Mouse (Mus musculus) hindbrain, embryonic 12.5 days (tissue): ENCODE measurements at regions not wholly inside any gene's neighbourhood (a gene's known extent, or its start where the extent isn't known, plus 50 kb on each side); places are given as distances from the start of the nearest gene placed in this dataset.

Source experiments
- ATAC-seq: fragments of 200-750 bp; cut with Nextera tagmentation; 2 replicates; pipeline ENCODE4 v1.8.0; 2017; ENCODE audit warnings: moderate TSS enrichment; ENCODE audit not compliant: low FRiP score
- H3K27ac ChIP-seq: fragments of 300-500 bp; sonication (generic); 2 replicates; pipeline ENCODE4 v1.5.1; 2016; ENCODE audit warnings: mild to moderate bottlenecking
- H3K27me3 ChIP-seq: fragments of 300-500 bp; sonication (generic); 2 replicates; pipeline ENCODE4 v1.6.1; 2016; ENCODE audit warnings: mild to moderate bottlenecking
- H3K36me3 ChIP-seq: fragments of 300-500 bp; sonication (generic); 2 replicates; pipeline ENCODE4 v1.6.1; 2016; ENCODE audit warnings: mild to moderate bottlenecking
- H3K4me1 ChIP-seq: fragments of 300-500 bp; sonication (generic); 2 replicates; pipeline ENCODE4 v1.6.1; 2016
- H3K4me2 ChIP-seq: fragments of 300-500 bp; sonication (generic); replicated peaks from 2 replicates; pipeline ENCODE4 v1.6.1; 2016; ENCODE audit warnings: mild to moderate bottlenecking
- H3K4me3 ChIP-seq: fragments of 300-500 bp; sonication (generic); 2 replicates; pipeline ENCODE4 v1.5.1; 2016; ENCODE audit warnings: mild to moderate bottlenecking
- H3K9ac ChIP-seq: fragments of 300-500 bp; sonication (generic); 2 replicates; pipeline ENCODE4 v1.6.1; 2016; ENCODE audit warnings: mild to moderate bottlenecking, moderate library complexity
- H3K9me3 ChIP-seq: fragments of 300-500 bp; sonication (generic); replicated peaks from 2 replicates; pipeline ENCODE4 v1.6.1; 2016; ENCODE audit warnings: mild to moderate bottlenecking
- WGBS: fragments of 180-500 bp; shearing (Covaris S2); methylation state at CpG from one replicate; pipeline ENCODE4 v1.1.7; 2016; 5-methylcytosine and 5-hydroxymethylcytosine counted together

GRCm38 (mm10) chr1:90513442-90514070, 89.2 kb upstream of the Cops8 start:
- no peaks in the 10 kb centered on the region for H3K9me3 ChIP-seq
- 74% methylated on average over 4 of the region's 4 CpGs for WGBS
- no peak overlapping the region for H3K4me2 ChIP-seq
- no peak overlapping the region for H3K4me3 ChIP-seq
- ATAC-seq: no peak
- no peak overlapping the region for H3K9ac ChIP-seq
- H3K36me3 ChIP-seq: no peaks in the 10 kb centered on the region
- H3K27ac ChIP-seq: no peak overlapping the region
- no peaks in the 10 kb centered on the region for H3K27me3 ChIP-seq
- 0 out of 2 replicates have a peak, but pooled peaks cover 2% of the 10 kb centered on the region for H3K4me1 ChIP-seq

DNA sequence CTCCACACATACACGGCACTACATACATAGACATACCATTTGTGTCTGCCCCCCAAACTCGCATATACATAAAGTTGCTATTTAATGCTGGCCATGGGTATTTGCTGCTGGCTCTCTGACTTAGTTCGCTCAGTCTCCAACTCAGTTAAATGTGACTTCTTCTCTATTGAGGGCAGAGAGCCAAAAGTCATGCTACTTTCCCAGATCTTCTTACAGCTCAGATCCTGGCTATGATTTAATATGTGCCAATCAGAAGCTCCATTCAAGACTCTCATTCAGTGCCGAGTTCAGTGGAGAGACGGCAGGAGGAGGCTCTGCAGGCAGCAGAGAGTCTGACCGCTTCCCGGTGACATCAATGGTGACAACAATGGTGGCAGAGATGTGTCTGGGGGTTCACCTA, 88.6 kb upstream of the Cops8 start:
- Histone ChIP-seq H3K4me1 (peaks cover 3% of the 10 kb centered on the region; the same call in 1 of the 2 replicates), H3K4me3 (no peak overlapping the region), H3K27me3 (no peaks in the 10 kb centered on the region), H3K9me3 (no peaks in the 10 kb centered on the region), H3K4me2 (no peak overlapping the region), H3K36me3 (no peaks in the 10 kb centered on the region), H3K9ac (no peak overlapping the region), H3K27ac (no peak overlapping the region)
- 85% methylated on average over 7 of the region's 7 CpGs for WGBS
- no peak for ATAC-seq

DNA sequence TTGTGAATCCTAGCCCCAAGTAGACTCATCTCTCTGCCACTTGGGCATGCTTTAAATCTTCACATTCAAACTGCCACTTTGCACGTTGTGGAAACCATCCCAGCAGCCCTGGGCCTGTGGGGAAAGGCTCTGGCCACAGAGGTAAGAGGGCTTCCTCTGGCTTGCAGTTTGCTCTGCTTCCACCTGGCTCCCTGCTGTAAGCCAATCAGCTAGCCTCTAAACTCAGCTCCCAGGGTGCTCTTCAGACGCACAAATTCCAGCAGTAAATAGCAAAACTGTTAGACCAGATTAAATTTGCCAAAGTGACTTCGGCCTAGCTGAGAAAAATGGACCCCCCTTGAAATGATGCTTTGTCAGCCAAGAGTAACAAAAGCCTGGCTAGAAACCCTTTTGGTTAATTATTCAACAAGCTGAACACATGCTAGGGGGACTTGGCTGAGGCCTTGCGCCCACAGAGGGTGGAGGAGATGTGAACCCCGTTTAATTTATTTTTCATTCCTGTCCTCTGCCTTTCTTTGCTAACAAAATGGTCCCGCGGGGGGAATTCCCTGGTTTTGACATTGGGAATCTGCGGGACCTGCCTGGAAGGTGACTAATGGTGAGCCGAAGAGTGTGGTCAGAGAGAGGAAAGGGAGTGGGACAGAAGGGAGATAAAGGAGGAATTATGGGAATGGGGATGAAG, 84.1 kb upstream of the Cops8 start:
- ATAC-seq: no peak
- WGBS: 52% methylated on average over 9 of the region's 9 CpGs
- no peak overlapping the region for H3K4me2 ChIP-seq
- no peak overlapping the region for H3K9ac ChIP-seq
- H3K4me3 ChIP-seq: no peak overlapping the region
- no peak overlapping the region for H3K27ac ChIP-seq
- H3K27me3 ChIP-seq: no peaks in the 10 kb centered on the region
- no peaks in the 10 kb centered on the region for H3K36me3 ChIP-seq
- H3K9me3 ChIP-seq: no peaks in the 10 kb centered on the region
- H3K4me1 ChIP-seq: peaks cover 8% of the 10 kb centered on the region

- WGBS: 69% methylated on average over 12 of the region's 12 CpGs
- no peaks in the 10 kb centered on the region for H3K9me3 ChIP-seq
- 0 out of 2 replicates have a peak overlapping the region, but pooled peaks have one; percentile 17 for H3K27ac ChIP-seq
- no peak for ATAC-seq
- no peak overlapping the region for H3K4me3 ChIP-seq
- H3K9ac ChIP-seq: no peak overlapping the region
- H3K4me1 ChIP-seq: peaks cover 8% of the 10 kb centered on the region
- no peak overlapping the region for H3K4me2 ChIP-seq
- no peaks in the 10 kb centered on the region for H3K27me3 ChIP-seq
- H3K36me3 ChIP-seq: no peaks in the 10 kb centered on the region
Measured at GRCm38 (mm10) chr1:90519284-90520275, 83.2 kb upstream of the Cops8 start.

GRCm38 (mm10) chr1:90522294-90522693, 80.5 kb upstream of the Cops8 start:
- ATAC-seq: no peak
- 78% methylated on average over 8 of the region's 8 CpGs for WGBS
- H3K27me3 ChIP-seq: no peaks in the 10 kb centered on the region
- H3K4me3 ChIP-seq: no peak overlapping the region
- H3K27ac ChIP-seq: no peak overlapping the region
- peaks cover 6% of the 10 kb centered on the region for H3K4me1 ChIP-seq
- H3K9me3 ChIP-seq: no peaks in the 10 kb centered on the region
- H3K4me2 ChIP-seq: no peak overlapping the region
- no peaks in the 10 kb centered on the region for H3K36me3 ChIP-seq
- no peak overlapping the region for H3K9ac ChIP-seq

DNA sequence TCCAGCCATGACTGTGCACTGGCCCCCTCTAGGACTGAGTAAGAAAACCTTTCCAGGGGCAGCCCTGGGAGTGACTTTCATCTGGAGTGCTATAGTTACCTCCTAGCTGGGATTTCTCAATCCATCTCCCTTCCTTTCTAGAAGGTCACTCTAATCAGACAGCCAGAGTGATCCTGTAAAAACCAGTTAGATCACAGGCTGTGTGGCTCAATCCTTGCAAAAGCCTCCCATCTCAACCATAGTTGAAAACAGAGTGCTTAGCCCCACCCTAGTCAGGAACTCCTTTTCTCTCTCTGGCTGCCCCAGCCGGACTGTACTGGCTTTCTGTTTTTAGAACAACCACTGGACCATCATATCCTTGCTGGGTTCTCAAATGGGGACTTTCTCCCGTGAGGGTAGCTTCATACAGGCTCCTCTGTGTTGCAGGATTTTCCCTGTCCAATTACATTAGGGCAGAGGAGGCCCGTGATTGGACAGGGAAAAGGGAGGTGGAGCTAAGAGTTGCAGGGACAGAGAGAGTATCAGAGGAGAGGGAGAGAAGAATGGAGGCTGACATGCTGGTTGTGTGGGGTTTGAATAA, 78.0 kb upstream of the Cops8 start:
- Histone ChIP-seq H3K36me3 (no peaks in the 10 kb centered on the region), H3K9me3 (no peaks in the 10 kb centered on the region), H3K4me2 (no peak overlapping the region), H3K9ac (no peak overlapping the region), H3K27me3 (no peaks in the 10 kb centered on the region), H3K4me1 (no peaks in the 10 kb centered on the region), H3K4me3 (no peak overlapping the region), H3K27ac (no peak overlapping the region)
- 31% methylated on average over 3 of the region's 3 CpGs for WGBS
- ATAC-seq: no peak

- Histone ChIP-seq H3K27ac (no peak overlapping the region), H3K4me1 (no peaks in the 10 kb centered on the region), H3K36me3 (no peaks in the 10 kb centered on the region), H3K4me2 (no peak overlapping the region), H3K9ac (no peak overlapping the region), H3K27me3 (no peaks in the 10 kb centered on the region), H3K4me3 (no peak overlapping the region), H3K9me3 (no peaks in the 10 kb centered on the region)
- no peak for ATAC-seq
- 78% methylated on average over 7 of the region's 7 CpGs for WGBS
Measured at GRCm38 (mm10) chr1:90526311-90526710, 76.5 kb upstream of the Cops8 start.

- H3K27ac ChIP-seq: no peak overlapping the region
- H3K9ac ChIP-seq: no peak overlapping the region
- H3K4me2 ChIP-seq: no peak overlapping the region
- H3K36me3 ChIP-seq: no peaks in the 10 kb centered on the region
- ATAC-seq: no peak
- no peaks in the 10 kb centered on the region for H3K9me3 ChIP-seq
- WGBS: 78% methylated on average over 11 of the region's 11 CpGs
- no peak overlapping the region for H3K4me3 ChIP-seq
- no peaks in the 10 kb centered on the region for H3K27me3 ChIP-seq
- no peaks in the 10 kb centered on the region for H3K4me1 ChIP-seq
Measured at GRCm38 (mm10) chr1:90527947-90528717, 74.6 kb upstream of the Cops8 start.

- no peaks in the 10 kb centered on the region for H3K27me3 ChIP-seq
- WGBS: 90% methylated on average over 6 of the region's 6 CpGs
Measured at GRCm38 (mm10) chr1:90533481-90533880, 69.3 kb upstream of the Cops8 start.

GRCm38 (mm10) chr1:90536105-90536504, 66.7 kb upstream of the Cops8 start:
- Histone ChIP-seq H3K4me3 (no peak overlapping the region), H3K27me3 (no peaks in the 10 kb centered on the region), H3K4me1 (0 out of 2 replicates have a peak, but pooled peaks cover 3% of the 10 kb centered on the region), H3K36me3 (no peaks in the 10 kb centered on the region), H3K9me3 (0 out of 2 replicates have a peak, but pooled peaks cover 2% of the 10 kb centered on the region), H3K4me2 (no peak overlapping the region), H3K27ac (no peak overlapping the region), H3K9ac (no peak overlapping the region)
- ATAC-seq: no peak

More at GRCm38 (mm10) chr1:90533481-90533880, 69.3 kb upstream of the Cops8 start:
- H3K36me3 ChIP-seq: no peaks in the 10 kb centered on the region
- H3K9ac ChIP-seq: no peak overlapping the region
- no peak overlapping the region for H3K27ac ChIP-seq
- no peak for ATAC-seq
- H3K4me3 ChIP-seq: no peak overlapping the region
- 0 out of 2 replicates have a peak, but pooled peaks cover 3% of the 10 kb centered on the region for H3K4me1 ChIP-seq
- H3K9me3 ChIP-seq: no peaks in the 10 kb centered on the region
- H3K4me2 ChIP-seq: no peak overlapping the region
